Mouse (Mus musculus): ENCODE results near the gene Slc16a14.
A peak's percentile ranks its signal among the peaks of the same experiment; 100 is the strongest.

Slc16a14 gene

DNA sequence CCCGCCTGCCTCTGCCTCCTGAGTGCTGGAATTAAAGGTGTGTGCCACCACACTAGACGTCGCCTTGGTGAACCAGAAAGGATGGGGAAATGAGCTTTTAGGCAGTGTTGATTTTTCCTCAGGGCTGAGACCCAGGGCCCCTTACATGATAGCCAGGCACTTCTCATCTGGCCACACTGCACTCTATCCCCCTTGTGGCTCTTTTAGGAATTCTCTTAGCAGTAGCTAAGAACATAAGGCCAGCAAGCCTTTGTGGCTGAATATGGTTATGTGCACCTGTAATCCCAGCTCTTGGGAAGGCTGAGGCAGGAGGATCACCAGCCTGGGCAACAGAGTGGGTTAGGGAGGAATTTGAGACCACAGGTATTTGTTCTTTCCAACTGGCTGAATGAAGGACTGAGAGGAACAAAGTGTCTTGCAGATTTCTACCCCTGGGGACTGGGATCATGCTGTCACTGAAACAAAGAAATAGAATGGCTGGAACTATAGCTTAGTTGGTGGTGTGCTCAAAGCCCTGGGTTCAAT, 68.2 kb downstream of the Slc16a14 start:
- DNase-seq (ENCODE audit: low read depth, low spot score), result no peak

DNA sequence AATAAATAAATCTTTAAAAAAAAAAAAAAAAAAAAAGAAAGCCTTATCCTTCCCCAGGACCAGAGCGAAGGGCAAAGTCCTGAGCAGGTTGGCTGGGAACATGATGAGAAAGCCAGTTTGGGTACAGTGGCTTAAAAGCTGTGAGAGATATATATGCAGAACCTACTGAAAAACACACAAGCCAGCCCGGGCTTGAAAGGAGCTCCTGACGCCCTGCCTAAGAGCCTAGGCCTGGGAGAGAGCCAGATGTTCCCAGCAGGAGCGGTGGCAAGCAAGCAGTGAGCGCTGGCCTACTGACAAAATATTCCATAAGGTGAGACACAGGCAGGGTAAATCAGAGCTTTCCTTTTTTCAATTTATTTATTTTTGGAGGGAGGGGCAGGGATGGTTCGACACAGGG, 68.7 kb downstream of the Slc16a14 start:
- DNase-seq (ENCODE audit: low read depth, low spot score), result no peak

DNA sequence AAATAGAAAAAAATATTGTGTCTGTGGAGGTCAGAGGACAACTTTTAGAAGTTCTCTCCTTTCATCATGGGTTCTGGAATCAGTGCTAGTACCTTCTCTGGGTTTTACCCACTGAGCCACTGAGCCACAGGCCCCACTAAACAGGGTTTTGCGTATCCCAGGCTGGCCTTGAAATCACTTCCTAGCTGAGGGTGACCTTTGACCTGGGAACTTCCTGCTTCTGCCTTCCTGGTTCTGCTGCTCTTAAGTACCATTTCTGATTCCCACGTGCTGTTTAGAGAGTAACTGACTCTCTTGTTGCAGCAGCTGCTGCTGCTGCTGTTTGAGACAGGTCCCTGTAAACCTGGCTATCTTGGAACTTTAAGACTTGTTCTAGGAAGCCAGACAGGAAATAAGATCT, 70.3 kb downstream of the Slc16a14 start:
- peak; percentile 16 for DNase-seq (ENCODE audit: low read depth, low spot score)

DNA sequence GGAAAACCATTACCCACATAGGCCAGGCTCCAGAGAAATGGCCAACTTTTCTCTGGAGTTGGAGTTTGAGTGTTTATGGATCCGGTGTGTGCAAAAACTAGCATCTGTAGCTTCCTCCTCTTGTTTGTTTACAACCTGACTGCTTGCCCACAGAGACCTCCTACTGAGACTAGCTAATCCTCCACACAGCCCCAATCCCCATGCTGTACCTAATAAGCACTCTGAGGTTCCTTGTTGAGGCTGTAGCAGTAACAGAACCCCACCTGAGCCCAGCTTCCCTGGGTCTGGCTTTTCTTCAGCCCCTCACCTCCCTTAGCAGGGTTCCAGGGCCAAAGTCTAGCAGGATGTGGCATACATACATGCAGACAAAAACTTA, 73.7 kb downstream of the Slc16a14 start:
- no peak for DNase-seq (ENCODE audit: low read depth, low spot score)

DNA sequence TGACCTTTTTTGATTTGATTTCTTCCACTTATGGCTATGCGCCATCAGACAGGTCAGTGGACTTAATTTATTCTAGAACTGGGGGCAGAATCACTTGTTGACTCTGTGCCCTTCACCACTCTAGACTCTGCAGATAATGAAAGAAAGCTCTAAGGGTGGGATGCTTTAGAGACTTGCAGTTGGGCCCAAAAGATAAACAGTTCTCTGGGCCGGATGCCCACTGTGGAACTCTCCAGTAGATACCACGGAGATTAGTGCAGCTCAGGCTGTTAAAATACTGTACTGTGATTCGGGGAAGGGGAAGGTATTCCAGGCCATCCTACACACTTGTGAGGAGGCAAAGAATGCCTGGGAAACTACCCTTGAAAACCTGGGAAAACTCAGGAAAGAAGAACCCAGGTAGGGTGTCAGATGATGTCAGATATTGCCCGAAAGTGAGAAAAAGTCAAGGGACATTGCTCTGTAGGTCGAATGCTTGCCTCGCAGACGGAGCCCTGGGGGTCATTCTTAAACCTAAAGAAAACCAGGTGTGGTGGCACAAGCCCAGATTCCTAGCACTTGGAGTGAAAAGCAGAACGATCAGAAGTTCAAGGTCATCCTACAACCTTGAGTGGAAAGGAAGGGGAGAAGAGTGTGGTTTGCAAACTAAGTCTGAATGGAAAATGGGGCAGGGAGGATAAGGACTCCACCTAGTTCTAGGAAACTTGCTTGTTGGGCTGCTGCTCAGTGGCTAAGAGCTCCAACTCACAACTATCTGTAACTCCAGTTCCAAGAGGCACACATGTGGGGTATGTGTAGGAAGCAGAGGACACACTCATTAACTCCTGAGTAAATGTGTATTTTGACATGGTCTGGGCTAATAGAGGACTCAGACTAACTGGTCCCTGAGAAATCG, 74.3 kb downstream of the Slc16a14 start:
- DNase-seq (ENCODE audit: low read depth, low spot score), result no peak

DNA sequence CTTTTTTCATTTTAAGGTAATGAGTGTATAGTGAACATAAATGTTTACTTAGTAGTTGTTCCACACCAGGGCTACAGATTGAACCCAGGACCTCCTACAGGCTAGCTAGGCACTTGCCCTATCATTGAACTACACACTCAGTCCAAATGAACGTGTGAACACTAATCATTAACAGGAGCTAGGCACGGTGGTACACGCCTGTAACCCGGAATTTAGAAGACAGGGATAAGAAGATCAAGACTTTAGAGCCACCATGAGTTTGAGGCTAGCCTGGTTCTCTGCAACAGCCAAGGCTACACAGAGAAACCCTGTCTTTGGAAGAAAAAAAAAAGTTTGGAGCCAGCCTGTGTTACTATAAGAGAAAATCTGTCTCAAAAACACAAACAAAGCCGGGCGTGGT, 75.3 kb downstream of the Slc16a14 start:
- no peak for DNase-seq (ENCODE audit: low read depth, low spot score)
